Mouse (Mus musculus) midbrain, embryonic 10.5 days (tissue): ENCODE data around the gene Xylt1. TPM values are rescaled to one million over a fixed set of nuclear protein-coding genes. Genes with fewer than 3 reads are reported as not detected.

Experiments used
- DNase-seq: peaks from one replicate; pipeline ENCODE4 v3.0.0-alpha.2; 2017; ENCODE audit warnings: low spot score
- H3K27ac ChIP-seq: fragments of 300-500 bp; sonication (generic); replicated peaks from 2 replicates; pipeline ENCODE4 v1.5.1; 2016; ENCODE audit warnings: mild to moderate bottlenecking
- H3K27me3 ChIP-seq: fragments of 300-500 bp; sonication (generic); 2 replicates; pipeline ENCODE4 v1.6.1; 2016; ENCODE audit warnings: low read depth, mild to moderate bottlenecking; ENCODE audit not compliant: poor library complexity, severe bottlenecking
- H3K36me3 ChIP-seq: fragments of 300-500 bp; sonication (generic); 2 replicates; pipeline ENCODE4 v1.6.1; 2016; ENCODE audit warnings: mild to moderate bottlenecking, moderate library complexity
- H3K4me1 ChIP-seq: fragments of 300-500 bp; sonication (generic); 2 replicates; pipeline ENCODE4 v1.6.1; 2016
- H3K4me3 ChIP-seq: fragments of 300-500 bp; sonication (generic); 2 replicates; pipeline ENCODE4 v1.5.1; 2016; ENCODE audit warnings: mild to moderate bottlenecking, moderate library complexity
- H3K9me3 ChIP-seq: fragments of 300-500 bp; sonication (generic); replicated peaks from 2 replicates; pipeline ENCODE4 v1.6.1; 2016; ENCODE audit warnings: mild to moderate bottlenecking
- WGBS: fragments of 180-500 bp; shearing (Covaris S2); methylation state at CpG from one replicate; pipeline ENCODE4 v1.1.7; 2016; 5-methylcytosine and 5-hydroxymethylcytosine counted together
- polyA plus RNA-seq: library from polyadenylated mRNA; unstranded; fragments of >200 nt; fragmentation: Nextera tagmentation; extraction: Ambion mirVana; gene quantifications from 2 replicates; pipeline ENCODE4 v1.2.1, GENCODE M21; 2016

The Xylt1 gene
- polyA plus RNA-seq, 1 experiment from 2014 or later = 1.0 TPM

- Histone ChIP-seq H3K4me1 (peaks cover 27% of the 10 kb centered on the region), H3K36me3 (no peaks in the 10 kb centered on the region), H3K27ac (no peak overlapping the region), H3K9me3 (no peaks in the 10 kb centered on the region), H3K27me3 (no peaks in the 10 kb centered on the region), H3K4me3 (no peak overlapping the region)
- WGBS = 86% methylated on average over 4 of the region's 4 CpGs
- DNase-seq = no peak
Measured at GRCm38 (mm10) chr7:117426366-117426765, 45.6 kb downstream of the Xylt1 start.

DNA sequence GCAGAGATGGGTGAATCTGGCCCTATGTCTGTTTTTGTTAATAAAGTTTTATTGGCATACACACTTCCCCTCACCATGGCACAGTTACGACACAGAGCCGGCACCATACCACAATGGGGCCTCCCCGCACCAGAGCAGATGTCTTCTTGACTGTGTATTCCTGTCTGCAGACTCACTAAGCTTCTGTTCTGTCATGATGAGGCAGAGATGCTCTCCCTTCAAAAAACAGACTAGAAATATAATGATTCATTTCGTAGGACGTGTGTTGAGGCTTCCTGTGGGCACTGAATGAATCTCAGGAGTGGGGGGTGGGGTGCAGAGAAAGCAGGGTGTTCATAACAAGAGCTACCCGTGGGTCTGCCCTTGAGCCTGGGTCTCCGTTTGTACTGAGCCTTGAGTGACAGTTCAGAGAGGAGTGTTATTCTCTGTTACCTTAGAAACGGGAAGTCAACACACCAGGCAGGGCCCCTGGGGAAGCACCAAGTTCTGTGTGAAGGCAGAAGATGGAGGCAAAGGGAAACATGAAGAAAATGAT, 48.0 kb downstream of the Xylt1 start:
- Histone ChIP-seq H3K4me1 (peaks cover 27% of the 10 kb centered on the region), H3K27me3 (no peaks in the 10 kb centered on the region), H3K36me3 (no peaks in the 10 kb centered on the region), H3K9me3 (no peaks in the 10 kb centered on the region), H3K4me3 (no peak overlapping the region), H3K27ac (peak overlapping the region; percentile 63)
- peak; percentile 53 for DNase-seq
- 51% methylated on average over 8 of the region's 8 CpGs for WGBS

DNA sequence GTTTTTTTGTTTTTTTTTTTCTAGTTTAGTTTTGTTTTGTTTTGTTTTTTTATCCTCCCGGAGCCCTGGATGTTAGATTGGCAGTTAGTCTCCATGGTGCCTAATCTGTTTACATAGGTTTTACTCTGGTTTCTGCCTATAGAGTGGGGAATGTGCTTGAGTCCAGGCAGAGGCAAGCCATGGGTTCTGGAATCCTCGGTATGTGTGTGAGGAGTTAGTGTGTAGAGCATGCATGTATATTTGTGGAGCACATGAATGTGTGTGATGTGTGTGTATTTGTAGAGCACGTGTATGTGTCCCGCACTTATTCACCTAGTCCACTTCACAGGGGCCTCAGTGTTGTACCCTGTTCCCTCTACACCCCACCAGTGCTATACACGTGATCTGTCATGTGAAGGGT, 48.7 kb downstream of the Xylt1 start:
- Histone ChIP-seq H3K27me3 (no peaks in the 10 kb centered on the region), H3K9me3 (no peaks in the 10 kb centered on the region), H3K36me3 (no peaks in the 10 kb centered on the region), H3K4me1 (peaks cover 32% of the 10 kb centered on the region), H3K27ac (peak overlapping the region; percentile 42; the same call in 1 of the 2 replicates), H3K4me3 (no peak overlapping the region)
- 73% methylated on average over 5 of the region's 5 CpGs for WGBS
- DNase-seq = no peak

- H3K27me3 ChIP-seq = no peaks in the 10 kb centered on the region
- H3K27ac ChIP-seq = peak overlapping the region; percentile 42; the same call in 1 of the 2 replicates
- WGBS = 77% methylated on average over 3 of the region's 3 CpGs
- no peaks in the 10 kb centered on the region for H3K9me3 ChIP-seq
- H3K36me3 ChIP-seq = no peaks in the 10 kb centered on the region
- H3K4me1 ChIP-seq = peaks cover 36% of the 10 kb centered on the region
- H3K4me3 ChIP-seq = no peak overlapping the region
- no peak for DNase-seq
Measured at GRCm38 (mm10) chr7:117429895-117430294, 49.1 kb downstream of the Xylt1 start.

- no peak overlapping the region for H3K4me3 ChIP-seq
- DNase-seq = no peak
- no peaks in the 10 kb centered on the region for H3K36me3 ChIP-seq
- H3K27ac ChIP-seq = no peak overlapping the region
- H3K9me3 ChIP-seq = no peaks in the 10 kb centered on the region
- no peaks in the 10 kb centered on the region for H3K27me3 ChIP-seq
- WGBS = 92% methylated on average over 5 of the region's 5 CpGs
- H3K4me1 ChIP-seq = peaks cover 39% of the 10 kb centered on the region
Measured at GRCm38 (mm10) chr7:117430361-117430935, 49.7 kb downstream of the Xylt1 start.

- WGBS = 88% methylated on average over 9 of the region's 9 CpGs
- Histone ChIP-seq H3K4me1 (peaks cover 28% of the 10 kb centered on the region), H3K27ac (no peak overlapping the region), H3K36me3 (no peaks in the 10 kb centered on the region), H3K27me3 (no peaks in the 10 kb centered on the region), H3K4me3 (no peak overlapping the region), H3K9me3 (no peaks in the 10 kb centered on the region)
- no peak for DNase-seq
Measured at GRCm38 (mm10) chr7:117433641-117434040, 52.9 kb downstream of the Xylt1 start.

- H3K9me3 ChIP-seq = no peaks in the 10 kb centered on the region
Measured at GRCm38 (mm10) chr7:117435091-117435490, 54.3 kb downstream of the Xylt1 start.

DNA sequence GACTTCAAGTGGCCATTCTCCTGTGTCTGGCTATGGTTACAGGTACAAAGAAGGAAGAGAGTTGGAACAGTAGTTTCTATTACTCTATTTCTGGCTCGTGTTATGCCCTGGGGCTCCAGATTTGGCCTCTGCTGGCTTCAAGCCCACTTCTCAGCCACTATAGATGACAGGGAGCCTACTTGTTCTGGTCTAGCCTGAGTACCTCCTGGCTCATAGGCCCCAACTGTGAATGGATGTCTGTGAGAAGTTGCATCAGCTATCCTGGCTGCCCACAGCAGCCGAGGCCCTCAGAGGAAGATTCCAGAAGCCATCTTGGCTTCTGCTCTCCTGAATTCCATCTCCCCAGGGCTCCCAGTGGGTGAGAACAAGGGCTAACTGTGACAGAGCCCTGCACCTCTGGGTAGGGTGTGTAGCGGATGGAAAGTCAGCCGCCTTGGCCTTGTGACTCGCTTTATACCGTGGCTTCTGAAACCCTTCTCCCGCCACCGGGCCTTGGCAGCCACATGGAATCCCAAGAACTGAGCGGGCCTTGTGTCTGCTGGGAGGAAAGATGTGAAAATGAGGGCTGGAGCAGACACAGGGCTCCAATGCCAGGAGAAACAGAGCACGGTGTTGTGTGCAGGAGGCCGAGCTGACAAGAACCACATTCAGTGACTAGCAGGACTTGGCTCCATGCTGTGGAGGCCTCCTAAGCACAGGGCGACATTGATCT, 55.1 kb downstream of the Xylt1 start:
- Histone ChIP-seq H3K27ac (0 out of 2 replicates have a peak overlapping the region, but pooled peaks have one; percentile 7), H3K36me3 (no peaks in the 10 kb centered on the region), H3K27me3 (no peaks in the 10 kb centered on the region), H3K9me3 (no peaks in the 10 kb centered on the region), H3K4me3 (no peak overlapping the region), H3K4me1 (peaks cover 27% of the 10 kb centered on the region)
- 93% methylated on average over 12 of the region's 12 CpGs for WGBS
- no peak for DNase-seq

More at GRCm38 (mm10) chr7:117435091-117435490, 54.3 kb downstream of the Xylt1 start:
- 85% methylated on average over 3 of the region's 3 CpGs for WGBS
- Histone ChIP-seq H3K27ac (no peak overlapping the region), H3K36me3 (no peaks in the 10 kb centered on the region), H3K4me3 (no peak overlapping the region), H3K4me1 (peaks cover 29% of the 10 kb centered on the region), H3K27me3 (no peaks in the 10 kb centered on the region)
- no peak for DNase-seq

GRCm38 (mm10) chr7:117436892-117437291, 56.1 kb downstream of the Xylt1 start:
- Histone ChIP-seq H3K4me3 (no peak overlapping the region), H3K27me3 (no peaks in the 10 kb centered on the region), H3K36me3 (no peaks in the 10 kb centered on the region), H3K27ac (no peak overlapping the region), H3K9me3 (no peaks in the 10 kb centered on the region), H3K4me1 (peaks cover 27% of the 10 kb centered on the region)
- WGBS = 92% methylated on average over 11 of the region's 11 CpGs
- DNase-seq = no peak

- Histone ChIP-seq H3K4me1 (peaks cover 18% of the 10 kb centered on the region), H3K27ac (no peak overlapping the region), H3K36me3 (no peaks in the 10 kb centered on the region), H3K4me3 (no peak overlapping the region), H3K9me3 (no peaks in the 10 kb centered on the region), H3K27me3 (no peaks in the 10 kb centered on the region)
- WGBS = 92% methylated on average over 3 of the region's 3 CpGs
- no peak for DNase-seq
Measured at GRCm38 (mm10) chr7:117440994-117441393, 60.2 kb downstream of the Xylt1 start.

- no peaks in the 10 kb centered on the region for H3K27me3 ChIP-seq
- no peak for DNase-seq
- WGBS = 87% methylated on average over 2 of the region's 2 CpGs
Measured at GRCm38 (mm10) chr7:117442639-117443038, 61.9 kb downstream of the Xylt1 start.

GRCm38 (mm10) chr7:117443215-117443614, 62.4 kb downstream of the Xylt1 start:
- Histone ChIP-seq H3K27ac (no peak overlapping the region), H3K9me3 (no peaks in the 10 kb centered on the region), H3K4me1 (peaks cover 18% of the 10 kb centered on the region), H3K36me3 (no peaks in the 10 kb centered on the region), H3K27me3 (no peaks in the 10 kb centered on the region), H3K4me3 (no peak overlapping the region)
- no peak for DNase-seq
- 95% methylated on average over 7 of the region's 7 CpGs for WGBS

More at GRCm38 (mm10) chr7:117442639-117443038, 61.9 kb downstream of the Xylt1 start:
- no peaks in the 10 kb centered on the region for H3K36me3 ChIP-seq
- no peak overlapping the region for H3K27ac ChIP-seq
- H3K4me1 ChIP-seq = peaks cover 18% of the 10 kb centered on the region
- H3K9me3 ChIP-seq = no peaks in the 10 kb centered on the region
- no peak overlapping the region for H3K4me3 ChIP-seq

GRCm38 (mm10) chr7:117445471-117445870, 64.7 kb downstream of the Xylt1 start:
- Histone ChIP-seq H3K4me3 (no peak overlapping the region), H3K4me1 (peaks cover 4% of the 10 kb centered on the region; the same call in 1 of the 2 replicates), H3K27ac (no peak overlapping the region), H3K9me3 (no peaks in the 10 kb centered on the region), H3K27me3 (no peaks in the 10 kb centered on the region), H3K36me3 (0 out of 2 replicates have a peak, but pooled peaks cover 3% of the 10 kb centered on the region)
- 48% methylated on average over 3 of the region's 3 CpGs for WGBS
- DNase-seq = no peak
